Mouse (Mus musculus) forebrain, embryonic 15.5 days (tissue): ENCODE measurements at regions not wholly inside any gene's neighbourhood (a gene's known extent, or its start where the extent isn't known, plus 50 kb on each side); places are given as distances from the start of the nearest gene placed in this dataset.

ENCODE experiments used
- ATAC-seq: fragments of 200-750 bp; cut with Nextera tagmentation; replicated peaks from 2 replicates; pipeline ENCODE4 v1.8.0; 2017; ENCODE audit warnings: mild to moderate bottlenecking, moderate TSS enrichment, moderate library complexity
- H3K27ac ChIP-seq: fragments of 300-500 bp; sonication (generic); replicated peaks from 2 replicates; pipeline ENCODE4 v1.5.1; 2015; ENCODE audit warnings: mild to moderate bottlenecking, inconsistent platforms
- H3K27me3 ChIP-seq: fragments of 300-500 bp; sonication (generic); 2 replicates; pipeline ENCODE4 v1.6.1; 2015; ENCODE audit warnings: inconsistent platforms
- H3K36me3 ChIP-seq: fragments of 300-500 bp; sonication (generic); 2 replicates; pipeline ENCODE4 v1.6.1; 2015; ENCODE audit warnings: mild to moderate bottlenecking, inconsistent platforms
- H3K4me1 ChIP-seq: fragments of 300-500 bp; sonication (generic); 2 replicates; pipeline ENCODE4 v1.6.1; 2015; ENCODE audit warnings: inconsistent platforms
- H3K4me2 ChIP-seq: fragments of 300-500 bp; sonication (generic); replicated peaks from 2 replicates; pipeline ENCODE4 v1.6.1; 2015; ENCODE audit warnings: mild to moderate bottlenecking, inconsistent platforms
- H3K4me3 ChIP-seq: fragments of 300-500 bp; sonication (generic); 2 replicates; pipeline ENCODE4 v1.5.1; 2015; ENCODE audit warnings: mild to moderate bottlenecking, inconsistent platforms
- H3K9ac ChIP-seq: fragments of 300-500 bp; sonication (generic); replicated peaks from 2 replicates; pipeline ENCODE4 v1.6.1; 2015; ENCODE audit warnings: mild to moderate bottlenecking, inconsistent platforms
- H3K9me3 ChIP-seq: fragments of 300-500 bp; sonication (generic); 2 replicates; pipeline ENCODE4 v1.6.1; 2016; ENCODE audit warnings: inconsistent platforms
- WGBS: fragments of 180-500 bp; shearing (Covaris S2); methylation state at CpG from one replicate; pipeline ENCODE4 v1.1.7; 2015; ENCODE audit warnings: mixed read lengths; 5-methylcytosine and 5-hydroxymethylcytosine counted together

- Histone ChIP-seq H3K36me3 (no peaks in the 10 kb centered on the region), H3K4me2 (no peak overlapping the region), H3K27ac (no peak overlapping the region), H3K4me3 (no peak overlapping the region), H3K9ac (no peak overlapping the region), H3K27me3 (no peaks in the 10 kb centered on the region), H3K4me1 (no peaks in the 10 kb centered on the region), H3K9me3 (no peaks in the 10 kb centered on the region)
- no peak for ATAC-seq
- WGBS: 89% methylated on average over 6 of the region's 6 CpGs
Measured at GRCm38 (mm10) chr12:70731498-70731897, 93.8 kb upstream of the Frmd6 start.

- no peak overlapping the region for H3K27ac ChIP-seq
- H3K9ac ChIP-seq: no peak overlapping the region
- no peak overlapping the region for H3K4me3 ChIP-seq
- no peaks in the 10 kb centered on the region for H3K4me1 ChIP-seq
- H3K4me2 ChIP-seq: no peak overlapping the region
- no peak for ATAC-seq
- H3K36me3 ChIP-seq: no peaks in the 10 kb centered on the region
- 92% methylated on average over 3 of the region's 3 CpGs for WGBS
- H3K27me3 ChIP-seq: no peaks in the 10 kb centered on the region
- H3K9me3 ChIP-seq: no peaks in the 10 kb centered on the region
Measured at GRCm38 (mm10) chr12:70732591-70732990, 92.7 kb upstream of the Frmd6 start.

GRCm38 (mm10) chr12:70738554-70738953 lies 86.8 kb upstream of the Frmd6 start:
- H3K9me3 ChIP-seq: no peaks in the 10 kb centered on the region
- no peak overlapping the region for H3K4me2 ChIP-seq
- H3K27me3 ChIP-seq: no peaks in the 10 kb centered on the region
- no peak overlapping the region for H3K27ac ChIP-seq
- no peak for ATAC-seq
- H3K4me1 ChIP-seq: no peaks in the 10 kb centered on the region
- H3K9ac ChIP-seq: no peak overlapping the region
- no peaks in the 10 kb centered on the region for H3K36me3 ChIP-seq
- no peak overlapping the region for H3K4me3 ChIP-seq
- WGBS: 92% methylated on average over 3 of the region's 3 CpGs

- Histone ChIP-seq H3K4me1 (no peaks in the 10 kb centered on the region), H3K27ac (no peak overlapping the region), H3K4me3 (no peak overlapping the region), H3K9ac (no peak overlapping the region), H3K4me2 (no peak overlapping the region), H3K36me3 (no peaks in the 10 kb centered on the region), H3K27me3 (no peaks in the 10 kb centered on the region), H3K9me3 (no peaks in the 10 kb centered on the region)
- 94% methylated on average over 6 of the region's 6 CpGs for WGBS
- no peak for ATAC-seq
Measured at GRCm38 (mm10) chr12:70739316-70739715, 86.0 kb upstream of the Frmd6 start.

GRCm38 (mm10) chr12:70739766-70740165 lies 85.5 kb upstream of the Frmd6 start:
- Histone ChIP-seq H3K4me2 (no peak overlapping the region), H3K9ac (no peak overlapping the region), H3K36me3 (no peaks in the 10 kb centered on the region), H3K27ac (no peak overlapping the region), H3K4me3 (no peak overlapping the region), H3K9me3 (no peaks in the 10 kb centered on the region), H3K27me3 (no peaks in the 10 kb centered on the region), H3K4me1 (no peaks in the 10 kb centered on the region)
- 82% methylated on average over 7 of the region's 7 CpGs for WGBS
- no peak for ATAC-seq

- no peak overlapping the region for H3K4me2 ChIP-seq
- H3K36me3 ChIP-seq: no peaks in the 10 kb centered on the region
- no peaks in the 10 kb centered on the region for H3K4me1 ChIP-seq
- WGBS: 84% methylated on average over 3 of the region's 3 CpGs
- H3K27ac ChIP-seq: no peak overlapping the region
- no peaks in the 10 kb centered on the region for H3K9me3 ChIP-seq
- H3K9ac ChIP-seq: no peak overlapping the region
- ATAC-seq: no peak
- no peak overlapping the region for H3K4me3 ChIP-seq
- H3K27me3 ChIP-seq: no peaks in the 10 kb centered on the region
Measured at GRCm38 (mm10) chr12:70742836-70743235, 82.5 kb upstream of the Frmd6 start.

GRCm38 (mm10) chr12:70745681-70746080 lies 79.6 kb upstream of the Frmd6 start:
- no peak for ATAC-seq
- H3K27ac ChIP-seq: no peak overlapping the region
- no peaks in the 10 kb centered on the region for H3K4me1 ChIP-seq
- H3K4me2 ChIP-seq: no peak overlapping the region
- H3K36me3 ChIP-seq: no peaks in the 10 kb centered on the region
- no peaks in the 10 kb centered on the region for H3K27me3 ChIP-seq
- H3K9ac ChIP-seq: no peak overlapping the region
- WGBS: 82% methylated on average over 2 of the region's 2 CpGs
- H3K9me3 ChIP-seq: no peaks in the 10 kb centered on the region
- H3K4me3 ChIP-seq: no peak overlapping the region

GRCm38 (mm10) chr12:70749651-70750050 lies 75.7 kb upstream of the Frmd6 start:
- H3K9me3 ChIP-seq: no peaks in the 10 kb centered on the region
- H3K4me1 ChIP-seq: peaks cover 10% of the 10 kb centered on the region
- no peaks in the 10 kb centered on the region for H3K36me3 ChIP-seq
- H3K27ac ChIP-seq: no peak overlapping the region
- H3K4me2 ChIP-seq: no peak overlapping the region
- 90% methylated on average over 2 of the region's 2 CpGs for WGBS
- H3K4me3 ChIP-seq: no peak overlapping the region
- no peaks in the 10 kb centered on the region for H3K27me3 ChIP-seq
- no peak for ATAC-seq
- H3K9ac ChIP-seq: no peak overlapping the region

- Histone ChIP-seq H3K9me3 (no peaks in the 10 kb centered on the region), H3K4me2 (no peak overlapping the region), H3K27me3 (no peaks in the 10 kb centered on the region), H3K36me3 (no peaks in the 10 kb centered on the region), H3K4me3 (no peak overlapping the region), H3K27ac (peak overlapping the region; percentile 63), H3K9ac (no peak overlapping the region), H3K4me1 (peaks cover 10% of the 10 kb centered on the region)
- ATAC-seq: peak; percentile 82
- WGBS: 42% methylated on average over 7 of the region's 7 CpGs
Measured at GRCm38 (mm10) chr12:70750651-70751578, 74.4 kb upstream of the Frmd6 start.

- H3K27me3 ChIP-seq: no peaks in the 10 kb centered on the region
- H3K4me2 ChIP-seq: no peak overlapping the region
- no peaks in the 10 kb centered on the region for H3K36me3 ChIP-seq
- WGBS: 23% methylated on average over 11 of the region's 11 CpGs
- no peak overlapping the region for H3K9ac ChIP-seq
- peak overlapping the region; percentile 37; the same call in 1 of the 2 replicates for H3K27ac ChIP-seq
- H3K4me3 ChIP-seq: no peak overlapping the region
- no peaks in the 10 kb centered on the region for H3K9me3 ChIP-seq
- no peak for ATAC-seq
- peaks cover 10% of the 10 kb centered on the region for H3K4me1 ChIP-seq
Measured at GRCm38 (mm10) chr12:70752266-70752910, 72.9 kb upstream of the Frmd6 start.

GRCm38 (mm10) chr12:70752911-70753290 lies 72.4 kb upstream of the Frmd6 start:
- H3K36me3 ChIP-seq: no peaks in the 10 kb centered on the region
- H3K9me3 ChIP-seq: no peaks in the 10 kb centered on the region
- H3K4me2 ChIP-seq: no peak overlapping the region
- peaks cover 10% of the 10 kb centered on the region for H3K4me1 ChIP-seq
- peak overlapping the region; percentile 17; the same call in 1 of the 2 replicates for H3K27ac ChIP-seq
- no peak overlapping the region for H3K4me3 ChIP-seq
- 0 out of 2 replicates have a peak, but pooled peaks have one; percentile 51 for ATAC-seq
- 67% methylated on average over 4 of the region's 4 CpGs for WGBS
- H3K27me3 ChIP-seq: no peaks in the 10 kb centered on the region
- no peak overlapping the region for H3K9ac ChIP-seq

GRCm38 (mm10) chr12:70753458-70753857 lies 71.9 kb upstream of the Frmd6 start:
- Histone ChIP-seq H3K36me3 (no peaks in the 10 kb centered on the region), H3K9me3 (no peaks in the 10 kb centered on the region), H3K4me2 (no peak overlapping the region), H3K27ac (no peak overlapping the region), H3K9ac (no peak overlapping the region), H3K27me3 (no peaks in the 10 kb centered on the region), H3K4me1 (peaks cover 10% of the 10 kb centered on the region), H3K4me3 (no peak overlapping the region)
- 92% methylated on average over 3 of the region's 3 CpGs for WGBS
- ATAC-seq: no peak
